Mouse (Mus musculus): ENCODE data around the gene Uchl1.

DNA sequence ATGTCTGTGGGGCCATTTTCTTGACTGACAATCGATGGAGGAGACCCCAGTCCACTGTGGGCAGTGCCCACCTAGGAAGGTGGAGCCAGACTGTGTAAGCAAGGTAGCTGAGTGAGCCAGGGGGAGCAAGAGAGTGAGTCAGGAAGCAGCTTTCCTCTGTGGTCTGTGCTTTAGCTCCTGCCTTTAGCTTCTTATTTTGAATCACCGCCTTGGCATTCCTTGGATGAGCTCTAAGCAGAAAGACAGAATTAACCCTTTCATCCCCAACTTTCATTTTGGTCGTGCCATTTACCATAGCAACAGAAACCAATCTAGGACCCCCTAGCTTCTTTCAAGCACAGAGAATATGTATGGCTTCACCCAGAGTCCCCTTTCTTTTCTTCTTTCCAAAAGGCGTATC is 42.0 kb downstream of the Uchl1 start:
- no peak for TF ChIP-seq CTCF (IDR thresholded peaks at IDR 0.05; ENCODE audit: insufficient read depth, low read length)
- no peak for TF ChIP-seq POLR2A (IDR thresholded peaks at IDR 0.05; ENCODE audit: borderline replicate concordance, extremely low read depth, low read depth, low read length)

All from lung, adult 2 months (tissue).